Mouse (Mus musculus): ENCODE measurements at regions not wholly inside any gene's neighbourhood (a gene's known extent, or its start where the extent isn't known, plus 50 kb on each side); places are given as distances from the start of the nearest gene placed in this dataset.

DNA sequence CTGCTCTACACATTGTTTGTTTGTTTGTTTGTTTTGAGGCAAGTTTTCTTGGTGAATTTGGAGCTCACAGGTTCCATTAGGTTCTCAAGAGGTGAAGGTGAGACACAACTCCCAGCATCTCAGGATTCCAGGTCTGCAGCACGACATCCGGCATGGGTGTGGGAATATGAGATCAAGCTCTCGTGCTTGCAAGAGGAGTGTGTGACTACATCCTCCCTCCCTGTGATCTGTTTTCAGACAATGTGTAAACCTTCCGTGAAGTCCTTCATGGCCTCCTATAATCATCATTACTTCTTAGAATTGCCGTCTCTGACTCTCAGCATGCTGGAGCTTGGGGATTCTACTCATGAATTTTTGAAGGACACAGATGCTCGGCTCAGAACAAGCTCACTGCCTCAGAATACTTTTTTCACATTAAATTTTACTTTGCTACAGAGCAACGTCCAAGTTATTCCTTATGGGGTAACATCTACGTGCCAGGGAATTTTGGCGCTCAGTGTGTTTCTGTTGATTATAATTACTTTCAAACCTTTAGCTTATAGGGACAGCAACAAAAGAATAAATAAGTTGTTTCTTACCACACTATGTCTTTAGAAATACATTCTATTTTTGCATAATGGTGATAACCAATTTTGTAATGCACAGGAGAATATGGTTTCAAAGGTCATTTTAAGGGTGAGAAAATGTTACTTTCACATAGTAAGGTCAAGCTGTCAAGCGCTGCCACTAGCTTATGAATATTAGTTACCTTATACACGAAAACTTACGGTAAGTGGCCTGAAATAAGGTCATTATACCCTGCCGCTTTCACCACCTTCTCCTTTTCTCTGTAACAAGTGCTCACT lies 220.6 kb downstream of the Spry2 start:
- TF ChIP-seq CTCF (IDR thresholded peaks at IDR 0.05; ENCODE audit: low read depth, low read length) (no peak), POLR2AphosphoS5 (IDR thresholded peaks at IDR 0.05; ENCODE audit: insufficient replicate concordance, low read depth, low read length) (no peak), GATA1 (IDR thresholded peaks at IDR 0.05; ENCODE audit: borderline replicate concordance, low read length) (no peak), TAL1 (conservative IDR thresholded peaks at IDR 0.05; ENCODE audit: low read depth, low read length) (no peak)
